Mouse (Mus musculus): ENCODE measurements around the gene Clec12a. TPM values are rescaled to one million over a fixed set of nuclear protein-coding genes. Genes with fewer than 3 reads are reported as not detected.

The Clec12a gene
- polyA plus RNA-seq, 1 experiment from 2014 or later: 1.0 TPM

- Histone ChIP-seq H3K9me3 (ENCODE audit: control insufficient read depth, low read length) (no peaks in the 10 kb centered on the region), H3K27me3 (replicated peaks; ENCODE audit: control insufficient read depth, insufficient read depth, low read length) (no peaks in the 10 kb centered on the region), H3K9ac (ENCODE audit: low read length) (no peak overlapping the region), H3K4me3 (ENCODE audit: low read depth, low read length) (no peak overlapping the region), H3K27ac (ENCODE audit: low read depth) (no peak overlapping the region), H3K4me1 (replicated peaks; ENCODE audit: control insufficient read depth, insufficient read depth, low read length) (no peaks in the 10 kb centered on the region), H3K4me2 (ENCODE audit: low read length) (no peak overlapping the region), H3K36me3 (ENCODE audit: control insufficient read depth, insufficient read depth, low read length) (no peaks in the 10 kb centered on the region)
- WGBS: 98% methylated on average over 2 of the region's 2 CpGs
- ATAC-seq (replicated peaks; ENCODE audit: low FRiP score, low TSS enrichment, low read depth): no peak
- DNase-seq (ENCODE audit: low spot score): no peak
Measured at GRCm38 (mm10) chr6:129359515-129359914, 17.0 kb downstream of the Clec12a start.

- Histone ChIP-seq H3K4me3 (ENCODE audit: low read depth, low read length) (no peak overlapping the region), H3K36me3 (ENCODE audit: control insufficient read depth, insufficient read depth, low read length) (no peaks in the 10 kb centered on the region), H3K27me3 (replicated peaks; ENCODE audit: control insufficient read depth, insufficient read depth, low read length) (no peaks in the 10 kb centered on the region), H3K4me2 (ENCODE audit: low read length) (no peak overlapping the region), H3K9ac (ENCODE audit: low read length) (no peak overlapping the region), H3K9me3 (ENCODE audit: control insufficient read depth, low read length) (no peaks in the 10 kb centered on the region), H3K4me1 (replicated peaks; ENCODE audit: control insufficient read depth, insufficient read depth, low read length) (no peaks in the 10 kb centered on the region), H3K27ac (ENCODE audit: low read depth) (no peak overlapping the region)
- ATAC-seq (replicated peaks; ENCODE audit: low FRiP score, low TSS enrichment, low read depth) (no peak), DNase-seq (ENCODE audit: low spot score) (no peak)
- WGBS: 32% methylated on average over 1 of the region's 1 CpGs
Measured at GRCm38 (mm10) chr6:129363942-129364341, 21.5 kb downstream of the Clec12a start.

DNA sequence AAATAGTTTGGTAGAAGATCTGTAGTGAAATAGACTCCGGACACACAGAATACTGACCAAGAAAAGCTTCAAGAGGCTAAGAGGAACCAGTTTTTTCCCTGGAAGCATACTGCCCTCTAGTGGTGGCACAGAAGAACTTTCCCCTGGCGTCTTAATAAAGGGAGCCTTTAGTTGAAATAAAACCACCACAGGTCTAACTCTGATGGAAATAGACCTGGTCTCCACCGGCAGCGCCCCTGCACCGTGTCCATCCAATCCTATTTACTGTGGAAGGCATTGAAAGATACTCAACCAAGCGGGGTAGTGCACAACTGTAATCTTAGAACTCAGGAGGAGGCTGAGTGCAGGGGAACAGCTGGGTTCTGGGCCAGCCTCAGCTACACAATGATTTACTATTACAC, 23.5 kb downstream of the Clec12a start:
- no peak overlapping the region for H3K27ac ChIP-seq (ENCODE audit: low read depth)
- H3K4me2 ChIP-seq (ENCODE audit: low read length): no peak overlapping the region
- no peak overlapping the region for H3K9ac ChIP-seq (ENCODE audit: low read length)
- no peaks in the 10 kb centered on the region for H3K36me3 ChIP-seq (ENCODE audit: control insufficient read depth, insufficient read depth, low read length)
- ATAC-seq (replicated peaks; ENCODE audit: low FRiP score, low TSS enrichment, low read depth): peak; percentile 23; the same call in 1 of the 2 replicates
- no peaks in the 10 kb centered on the region for H3K27me3 ChIP-seq (replicated peaks; ENCODE audit: control insufficient read depth, insufficient read depth, low read length)
- H3K9me3 ChIP-seq (ENCODE audit: control insufficient read depth, low read length): no peaks in the 10 kb centered on the region
- no peak for DNase-seq (ENCODE audit: low spot score)
- WGBS: 20% methylated on average over 6 of the region's 6 CpGs
- no peak overlapping the region for H3K4me3 ChIP-seq (ENCODE audit: low read depth, low read length)
- H3K4me1 ChIP-seq (replicated peaks; ENCODE audit: control insufficient read depth, insufficient read depth, low read length): no peaks in the 10 kb centered on the region

GRCm38 (mm10) chr6:129369374-129370132, 27.1 kb downstream of the Clec12a start:
- no peaks in the 10 kb centered on the region for H3K4me1 ChIP-seq (replicated peaks; ENCODE audit: control insufficient read depth, insufficient read depth, low read length)

GRCm38 (mm10) chr6:129374937-129375471, 32.5 kb downstream of the Clec12a start:
- H3K4me1 ChIP-seq (replicated peaks; ENCODE audit: control insufficient read depth, insufficient read depth, low read length): no peaks in the 10 kb centered on the region
- 67% methylated on average over 2 of the region's 2 CpGs for WGBS
- H3K27ac ChIP-seq (ENCODE audit: low read depth): no peak overlapping the region
- DNase-seq (ENCODE audit: low spot score) (no peak), ATAC-seq (replicated peaks; ENCODE audit: low FRiP score, low TSS enrichment, low read depth) (no peak)
- H3K9me3 ChIP-seq (ENCODE audit: control insufficient read depth, low read length): no peaks in the 10 kb centered on the region
- no peaks in the 10 kb centered on the region for H3K27me3 ChIP-seq (replicated peaks; ENCODE audit: control insufficient read depth, insufficient read depth, low read length)
- no peak overlapping the region for H3K4me2 ChIP-seq (ENCODE audit: low read length)
- no peak overlapping the region for H3K9ac ChIP-seq (ENCODE audit: low read length)
- H3K36me3 ChIP-seq (ENCODE audit: control insufficient read depth, insufficient read depth, low read length): no peaks in the 10 kb centered on the region
- no peak overlapping the region for H3K4me3 ChIP-seq (ENCODE audit: low read depth, low read length)

More at GRCm38 (mm10) chr6:129369374-129370132, 27.1 kb downstream of the Clec12a start:
- DNase-seq (ENCODE audit: low spot score): no peak
- H3K27me3 ChIP-seq (replicated peaks; ENCODE audit: control insufficient read depth, insufficient read depth, low read length): no peaks in the 10 kb centered on the region
- WGBS: 74% methylated on average over 7 of the region's 7 CpGs
- no peak overlapping the region for H3K4me3 ChIP-seq (ENCODE audit: low read depth, low read length)
- no peaks in the 10 kb centered on the region for H3K9me3 ChIP-seq (ENCODE audit: control insufficient read depth, low read length)
- no peak overlapping the region for H3K27ac ChIP-seq (ENCODE audit: low read depth)
- no peak for ATAC-seq (replicated peaks; ENCODE audit: low FRiP score, low TSS enrichment, low read depth)
- H3K4me2 ChIP-seq (ENCODE audit: low read length): no peak overlapping the region
- H3K9ac ChIP-seq (ENCODE audit: low read length): no peak overlapping the region
- no peaks in the 10 kb centered on the region for H3K36me3 ChIP-seq (ENCODE audit: control insufficient read depth, insufficient read depth, low read length)

DNA sequence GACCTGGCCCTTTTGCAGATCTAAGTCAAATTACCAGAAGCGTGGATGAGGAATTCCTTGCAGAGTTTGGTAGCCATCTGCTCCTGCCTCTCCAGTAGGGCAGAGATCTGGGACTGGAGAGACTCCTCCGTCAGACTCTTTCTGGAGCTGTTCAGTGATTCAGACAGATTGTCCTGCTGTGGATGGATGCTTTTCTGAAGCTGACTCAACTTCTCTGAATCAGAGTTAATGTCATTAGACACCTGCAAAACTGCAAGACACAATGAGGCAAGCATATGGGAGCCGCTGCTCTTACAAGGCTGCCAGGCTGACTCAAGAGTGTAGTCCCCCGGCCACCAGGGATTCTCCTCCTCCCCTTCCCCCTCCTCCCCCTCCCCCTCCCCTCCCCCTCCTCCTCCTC, 38.0 kb downstream of the Clec12a start:
- DNase-seq (ENCODE audit: low spot score) (no peak), ATAC-seq (replicated peaks; ENCODE audit: low FRiP score, low TSS enrichment, low read depth) (no peak)
- 65% methylated on average over 4 of the region's 4 CpGs for WGBS
- H3K27me3 ChIP-seq (replicated peaks; ENCODE audit: control insufficient read depth, insufficient read depth, low read length): no peaks in the 10 kb centered on the region
- no peak overlapping the region for H3K4me3 ChIP-seq (ENCODE audit: low read depth, low read length)
- H3K9me3 ChIP-seq (ENCODE audit: control insufficient read depth, low read length): no peaks in the 10 kb centered on the region
- H3K27ac ChIP-seq (ENCODE audit: low read depth): no peak overlapping the region
- no peak overlapping the region for H3K4me2 ChIP-seq (ENCODE audit: low read length)
- peaks cover 4% of the 10 kb centered on the region; the same call in 1 of the 2 replicates for H3K4me1 ChIP-seq (replicated peaks; ENCODE audit: control insufficient read depth, insufficient read depth, low read length)
- no peak overlapping the region for H3K9ac ChIP-seq (ENCODE audit: low read length)
- no peaks in the 10 kb centered on the region for H3K36me3 ChIP-seq (ENCODE audit: control insufficient read depth, insufficient read depth, low read length)

DNA sequence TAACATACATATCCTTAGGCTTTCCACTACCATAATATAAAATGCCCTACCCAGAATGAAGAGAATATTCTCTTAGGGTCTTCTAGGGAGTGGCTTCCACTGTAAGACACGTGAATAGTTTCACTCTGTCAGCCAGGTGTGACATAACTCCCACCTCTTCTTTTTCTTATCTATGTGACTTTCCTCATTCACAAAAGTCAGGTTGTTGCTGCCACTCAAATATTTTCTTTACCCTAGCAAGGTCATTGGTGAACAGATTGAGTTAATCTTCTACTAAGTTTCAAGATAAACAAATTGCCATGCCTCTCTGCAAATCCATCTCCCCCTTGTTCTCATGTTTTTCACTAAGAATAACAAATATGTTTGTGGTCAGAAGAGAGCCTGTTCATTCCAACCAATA, 39.2 kb downstream of the Clec12a start:
- WGBS: 63% methylated on average over 1 of the region's 1 CpGs
- H3K9me3 ChIP-seq (ENCODE audit: control insufficient read depth, low read length): no peaks in the 10 kb centered on the region
- ATAC-seq (replicated peaks; ENCODE audit: low FRiP score, low TSS enrichment, low read depth): peak; percentile 60; the same call in 1 of the 2 replicates
- no peak for DNase-seq (ENCODE audit: low spot score)
- H3K27me3 ChIP-seq (replicated peaks; ENCODE audit: control insufficient read depth, insufficient read depth, low read length): no peaks in the 10 kb centered on the region
- H3K4me2 ChIP-seq (ENCODE audit: low read length): no peak overlapping the region
- H3K4me1 ChIP-seq (replicated peaks; ENCODE audit: control insufficient read depth, insufficient read depth, low read length): peaks cover 5% of the 10 kb centered on the region; the same call in 1 of the 2 replicates
- H3K27ac ChIP-seq (ENCODE audit: low read depth): no peak overlapping the region
- no peak overlapping the region for H3K9ac ChIP-seq (ENCODE audit: low read length)
- no peaks in the 10 kb centered on the region for H3K36me3 ChIP-seq (ENCODE audit: control insufficient read depth, insufficient read depth, low read length)
- no peak overlapping the region for H3K4me3 ChIP-seq (ENCODE audit: low read depth, low read length)

DNA sequence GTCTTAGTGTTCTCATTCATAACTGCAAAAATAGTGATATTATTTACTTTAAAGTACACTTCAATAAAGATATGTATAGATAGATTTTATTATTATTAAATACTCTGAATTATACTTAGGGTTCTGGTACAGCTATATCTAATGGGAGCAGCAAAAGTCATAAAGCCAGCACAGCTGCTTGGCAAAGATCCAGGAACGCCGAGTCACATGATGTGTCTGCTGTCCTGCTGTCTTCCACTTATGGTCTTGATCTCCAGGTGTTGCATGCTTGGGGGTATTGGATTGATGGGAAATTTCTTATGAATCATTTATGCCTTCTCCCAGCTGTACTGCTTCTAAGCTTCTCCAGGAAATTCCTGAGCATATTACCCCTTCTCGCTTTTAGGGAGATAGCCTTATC, 41.0 kb downstream of the Clec12a start:
- Histone ChIP-seq H3K9ac (ENCODE audit: low read length) (no peak overlapping the region), H3K36me3 (ENCODE audit: control insufficient read depth, insufficient read depth, low read length) (no peaks in the 10 kb centered on the region), H3K4me3 (ENCODE audit: low read depth, low read length) (no peak overlapping the region), H3K27me3 (replicated peaks; ENCODE audit: control insufficient read depth, insufficient read depth, low read length) (no peaks in the 10 kb centered on the region), H3K9me3 (ENCODE audit: control insufficient read depth, low read length) (no peaks in the 10 kb centered on the region), H3K27ac (ENCODE audit: low read depth) (no peak overlapping the region), H3K4me1 (replicated peaks; ENCODE audit: control insufficient read depth, insufficient read depth, low read length) (peaks cover 7% of the 10 kb centered on the region; the same call in 1 of the 2 replicates), H3K4me2 (ENCODE audit: low read length) (no peak overlapping the region)
- DNase-seq (ENCODE audit: low spot score) (no peak), ATAC-seq (replicated peaks; ENCODE audit: low FRiP score, low TSS enrichment, low read depth) (no peak)
- 59% methylated on average over 3 of the region's 3 CpGs for WGBS

DNA sequence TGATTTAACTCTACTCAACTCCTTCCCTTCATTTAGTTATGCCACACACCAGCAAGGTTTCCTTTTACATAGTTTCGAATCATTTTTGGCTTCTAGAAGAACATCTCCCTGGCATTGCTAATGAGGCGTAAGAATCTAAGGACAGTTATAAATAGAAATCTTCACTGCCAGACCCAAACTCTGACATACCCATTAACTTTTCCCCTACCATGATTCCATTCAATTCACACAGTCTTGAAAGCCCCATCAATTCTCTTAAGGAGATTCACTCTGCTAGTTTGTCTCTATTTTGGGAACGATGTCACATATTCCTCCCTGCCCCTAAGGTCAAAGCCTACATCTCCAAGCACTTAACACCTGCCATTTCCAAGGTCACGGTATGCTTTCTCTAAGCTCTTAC, 42.5 kb downstream of the Clec12a start:
- H3K9me3 ChIP-seq (ENCODE audit: control insufficient read depth, low read length): no peaks in the 10 kb centered on the region
- no peak for DNase-seq (ENCODE audit: low spot score)
- H3K27me3 ChIP-seq (replicated peaks; ENCODE audit: control insufficient read depth, insufficient read depth, low read length): no peaks in the 10 kb centered on the region
- H3K36me3 ChIP-seq (ENCODE audit: control insufficient read depth, insufficient read depth, low read length): no peaks in the 10 kb centered on the region
- peaks cover 7% of the 10 kb centered on the region; the same call in 1 of the 2 replicates for H3K4me1 ChIP-seq (replicated peaks; ENCODE audit: control insufficient read depth, insufficient read depth, low read length)
- 78% methylated on average over 4 of the region's 4 CpGs for WGBS
- H3K4me3 ChIP-seq (ENCODE audit: low read depth, low read length): no peak overlapping the region
- no peak overlapping the region for H3K4me2 ChIP-seq (ENCODE audit: low read length)
- H3K27ac ChIP-seq (ENCODE audit: low read depth): no peak overlapping the region
- no peak for ATAC-seq (replicated peaks; ENCODE audit: low FRiP score, low TSS enrichment, low read depth)
- H3K9ac ChIP-seq (ENCODE audit: low read length): no peak overlapping the region

Data from intestine, embryonic 14.5 days (tissue).